Mouse (Mus musculus): ENCODE data around the gene Fam136a. TPM values are rescaled to one million over a fixed set of nuclear protein-coding genes. Genes with fewer than 3 reads are reported as not detected.
A peak's percentile ranks its signal among the peaks of the same experiment; 100 is the strongest.

The Fam136a gene
- total RNA-seq, 2 experiments from 2014 or later, result 16.0 to 16.3 TPM

- no peak for DNase-seq
These were observed 32.0 kb downstream of the Fam136a start for GRCm38 (mm10) chr6:86397257-86397980.

DNA sequence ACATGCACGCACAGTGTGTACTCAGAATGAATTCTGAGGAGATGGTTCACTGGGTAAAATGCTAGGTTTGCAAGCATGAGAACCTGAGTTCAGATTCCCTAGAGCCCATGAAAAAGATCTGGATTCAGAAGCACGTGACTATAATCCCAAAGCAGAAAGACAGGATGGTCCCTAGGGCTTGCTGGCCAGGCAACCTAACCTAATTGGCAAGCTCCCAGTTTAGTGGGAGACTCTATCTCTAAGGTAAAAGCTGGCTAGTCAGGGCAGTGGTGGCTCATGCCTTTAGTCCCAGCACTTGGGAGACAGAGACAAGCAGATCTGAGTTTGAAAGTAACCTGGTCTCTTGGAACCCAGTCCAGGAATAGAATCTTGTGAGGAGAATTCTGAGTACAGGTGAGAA is 33.5 kb downstream of the Fam136a start:
- no peak for DNase-seq

DNA sequence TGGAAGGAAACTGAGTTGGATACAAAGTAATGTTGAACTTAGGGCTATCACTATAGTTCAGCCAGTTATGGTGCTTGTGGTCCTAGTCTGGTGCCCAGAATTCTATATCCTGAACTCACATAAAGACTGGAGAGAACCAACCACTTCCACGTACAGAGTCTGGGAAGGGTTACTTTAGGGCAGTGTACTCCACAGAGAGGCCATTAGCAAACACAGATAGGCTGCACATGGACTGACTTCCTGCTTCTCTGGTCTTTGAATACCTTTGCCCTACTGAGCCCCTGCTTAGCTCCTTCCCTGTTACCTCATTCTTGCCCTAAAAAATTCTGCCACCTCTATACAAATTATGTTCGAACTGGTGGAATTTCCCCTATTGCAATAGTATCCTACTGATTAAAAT is 34.5 kb downstream of the Fam136a start:
- DNase-seq, result no peak

- DNase-seq, result peak; percentile 51
These were observed 35.5 kb downstream of the Fam136a start for GRCm38 (mm10) chr6:86400972-86401371.

GRCm38 (mm10) chr6:86402681-86403607 is 37.5 kb downstream of the Fam136a start:
- no peak for DNase-seq

- DNase-seq, result no peak
These were observed 38.3 kb downstream of the Fam136a start for GRCm38 (mm10) chr6:86403728-86404099.

GRCm38 (mm10) chr6:86404100-86404861 is 38.8 kb downstream of the Fam136a start, which contains the start of gene Tia1:
TSS of gene Tia1 (plus strand) at chr6:86404219.
- peak; percentile 98 for DNase-seq

DNA sequence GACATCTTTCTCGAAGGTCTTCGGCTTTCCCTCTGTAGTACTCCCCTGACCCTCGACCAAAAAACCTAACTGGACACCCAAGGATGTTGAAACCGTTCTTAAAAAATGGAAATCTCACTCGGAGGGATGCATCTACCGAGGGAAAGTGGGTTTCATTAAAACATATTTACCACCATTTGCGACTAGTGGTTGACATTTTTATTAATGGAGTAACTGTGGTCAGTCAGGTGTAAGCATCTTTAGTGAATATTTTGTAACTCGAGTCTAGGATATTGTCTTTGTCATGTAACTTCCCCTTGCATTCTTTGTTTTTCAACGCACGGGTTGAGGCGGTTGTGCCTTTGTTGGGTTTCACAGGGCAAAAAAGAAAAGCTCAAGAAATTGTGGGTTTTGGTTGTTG is 39.5 kb downstream of the Fam136a start:
- DNase-seq, result no peak

GRCm38 (mm10) chr6:86406306-86406705 is 40.9 kb downstream of the Fam136a start:
- peak; percentile 24 for DNase-seq

GRCm38 (mm10) chr6:86418711-86419110 is 53.3 kb downstream of the Fam136a start:
- no peak for DNase-seq

GRCm38 (mm10) chr6:86419239-86419638 is 53.8 kb downstream of the Fam136a start:
- no peak for DNase-seq

Other genes with a start within 250 kb of the Fam136a start
- gene Tgfa, start 170.4 kb upstream of the Fam136a start, total RNA-seq (2021), result under 1 TPM; 0.15 to 0.35 TPM
- 10 to 100 TPM; 26.2 to 27.1 TPM for gene Snrpg, start 5.7 kb downstream of the Fam136a start, total RNA-seq (2021)
- 10 to 100 TPM; 50.7 to 65.0 TPM for gene Pcyox1, start 31.5 kb downstream of the Fam136a start, total RNA-seq (2021)
- 10 to 100 TPM; 18.7 to 23.4 TPM for gene Tia1, start 38.6 kb downstream of the Fam136a start, total RNA-seq (2021)
- not detected for gene Gm44790, start 61.0 kb downstream of the Fam136a start, total RNA-seq (2021)
- 1 to 10 TPM; 6.1 to 6.4 TPM for gene C87436, start 72.7 kb downstream of the Fam136a start, total RNA-seq (2021)
- gene Pcbp1, start 160.7 kb downstream of the Fam136a start, total RNA-seq (2021), result 100 to 1,000 TPM in 1 of 2 experiments, 10 to 100 TPM in 1; 99.7 to 116 TPM